Mouse (Mus musculus) CH12.LX (cell line): ENCODE data around the gene Vamp9. TPM values are rescaled to one million over a fixed set of nuclear protein-coding genes. Genes with fewer than 3 reads are reported as not detected.

Experiments used
- DNase-seq: peaks from one replicate; pipeline ENCODE4 v3.0.0-alpha.2; 2013; ENCODE audit errors: extremely low read depth
- H3K27ac ChIP-seq: 2 replicates; pipeline ENCODE4 v1.5.1; 2012; ENCODE audit warnings: low read depth, mild to moderate bottlenecking, control low read depth, moderate library complexity; ENCODE audit not compliant: insufficient read depth
- H3K27me3 ChIP-seq: replicated peaks from 2 replicates; pipeline ENCODE3; 2012; ENCODE audit warnings: inconsistent platforms
- H3K36me3 ChIP-seq, 2 experiments: replicated peaks in 1 of 2; 2 replicates each; pipeline versions ENCODE3 to v1.6.1; 2012; ENCODE audit warnings: inconsistent platforms in 1 of 2, low read length in 1 of 2, mild to moderate bottlenecking in 1 of 2, mixed read lengths in 1 of 2, moderate library complexity in 1 of 2; ENCODE audit not compliant: control insufficient read depth in 1 of 2, insufficient read depth in 1 of 2
- H3K4me1 ChIP-seq, 2 experiments: 2 replicates each; pipeline ENCODE4 v1.6.1; 2012; ENCODE audit warnings: inconsistent platforms in 1 of 2, moderate library complexity in 1 of 2; ENCODE audit not compliant: insufficient read depth in 2 of 2, control insufficient read depth in 1 of 2
- H3K4me2 ChIP-seq: 2 replicates; pipeline ENCODE4 v1.6.1; 2012; ENCODE audit warnings: low read depth, mild to moderate bottlenecking, control low read depth; ENCODE audit not compliant: poor library complexity, insufficient read depth, severe bottlenecking
- H3K4me3 ChIP-seq, 3 experiments: fragments of 150-350 bp in 1 of 3; sonication (generic) in 1 of 3; replicated peaks in 1 of 3; 2 replicates each; pipeline versions ENCODE3 to v1.5.1; 2011 to 2012; ENCODE audit warnings: low read depth in 2 of 3, low read length in 2 of 3, mild to moderate bottlenecking in 2 of 3, moderate library complexity in 2 of 3, control low read depth in 1 of 3, improper control_type of control experiment in 1 of 3, inconsistent platforms in 1 of 3, mixed read lengths in 1 of 3; ENCODE audit not compliant: poor library complexity in 1 of 3
- H3K79me2 ChIP-seq: replicated peaks from 2 replicates; pipeline ENCODE4 v1.6.1; 2012; ENCODE audit warnings: mild to moderate bottlenecking, moderate library complexity; ENCODE audit not compliant: control insufficient read depth, poor library complexity, insufficient read depth, severe bottlenecking; ENCODE audit errors: extremely low read depth
- H3K9ac ChIP-seq: 2 replicates; pipeline ENCODE4 v1.6.1; 2012; ENCODE audit warnings: low read depth, mild to moderate bottlenecking, control low read depth, moderate library complexity; ENCODE audit not compliant: insufficient read depth
- H3K9me3 ChIP-seq: replicated peaks from 2 replicates; pipeline ENCODE3; 2012; ENCODE audit warnings: low read length, inconsistent platforms, mixed read lengths
- BHLHE40 ChIP-seq: IDR thresholded peaks from 2 replicates; pipeline ENCODE4 v1.6.1; 2011; ENCODE audit warnings: mild to moderate bottlenecking, low read depth, low read length, improper control_type of control experiment
- CHD2 ChIP-seq: IDR thresholded peaks from 2 replicates; pipeline ENCODE4 v1.6.1; 2011; ENCODE audit warnings: low read length, improper control_type of control experiment
- ELF1 ChIP-seq: IDR thresholded peaks from 2 replicates; pipeline ENCODE4 v1.6.1; 2014; ENCODE audit warnings: low read depth, mild to moderate bottlenecking, inconsistent platforms, low read length, improper control_type of control experiment
- EP300 ChIP-seq: IDR thresholded peaks from 2 replicates; pipeline ENCODE4 v1.6.1; 2011; ENCODE audit warnings: low read length, improper control_type of control experiment
- ETS1 ChIP-seq: conservative IDR thresholded peaks from 2 replicates; pipeline ENCODE4 v1.6.1; 2012; ENCODE audit warnings: low read depth, mild to moderate bottlenecking, inconsistent platforms, low read length, improper control_type of control experiment, moderate library complexity
- GABPA ChIP-seq: IDR thresholded peaks from 2 replicates; pipeline ENCODE4 v1.6.1; 2012; ENCODE audit warnings: low read depth, low read length, improper control_type of control experiment, inconsistent platforms; ENCODE audit not compliant: insufficient replicate concordance
- HCFC1 ChIP-seq: IDR thresholded peaks from 2 replicates; pipeline ENCODE4 v1.6.1; 2012; ENCODE audit warnings: low read depth, mild to moderate bottlenecking, inconsistent platforms, low read length, improper control_type of control experiment
- IRF4 ChIP-seq: IDR thresholded peaks from 2 replicates; pipeline ENCODE4 v1.6.1; 2014; ENCODE audit warnings: low read depth, mild to moderate bottlenecking, inconsistent platforms, low read length, improper control_type of control experiment
- JUN ChIP-seq: IDR thresholded peaks from 2 replicates; pipeline ENCODE4 v1.6.1; 2011; ENCODE audit warnings: low read depth, mild to moderate bottlenecking, low read length, improper control_type of control experiment, moderate library complexity; ENCODE audit not compliant: insufficient read depth
- MAFK ChIP-seq: IDR thresholded peaks from 2 replicates; pipeline ENCODE4 v1.6.1; 2011; ENCODE audit warnings: low read length, improper control_type of control experiment; ENCODE audit not compliant: insufficient replicate concordance
- MAZ ChIP-seq: IDR thresholded peaks from 2 replicates; pipeline ENCODE4 v1.6.1; 2012; ENCODE audit warnings: low read depth, mild to moderate bottlenecking, inconsistent platforms, low read length, improper control_type of control experiment, moderate library complexity
- MEF2A ChIP-seq: IDR thresholded peaks from 2 replicates; pipeline ENCODE4 v1.6.1; 2014; ENCODE audit warnings: low read depth, mild to moderate bottlenecking, inconsistent platforms, low read length, improper control_type of control experiment, borderline replicate concordance
- MXI1 ChIP-seq: IDR thresholded peaks from 2 replicates; pipeline ENCODE4 v1.6.1; 2011; ENCODE audit warnings: mild to moderate bottlenecking, low read depth, low read length, improper control_type of control experiment
- NRF1 ChIP-seq: IDR thresholded peaks from 2 replicates; pipeline ENCODE4 v1.6.1; 2014; ENCODE audit warnings: low read depth, mild to moderate bottlenecking, inconsistent platforms, low read length, improper control_type of control experiment, moderate library complexity
- POLR2AphosphoS2 ChIP-seq: IDR thresholded peaks from 2 replicates; pipeline ENCODE4 v1.6.1; 2011; ENCODE audit warnings: low read depth, low read length, improper control_type of control experiment
- RAD21 ChIP-seq: IDR thresholded peaks from 2 replicates; pipeline ENCODE4 v1.6.1; 2011; ENCODE audit warnings: low read depth, mild to moderate bottlenecking, low read length, improper control_type of control experiment, moderate library complexity
- RCOR1 ChIP-seq: conservative IDR thresholded peaks from 2 replicates; pipeline ENCODE4 v1.6.1; 2012; ENCODE audit warnings: low read depth, mild to moderate bottlenecking, inconsistent platforms, low read length, improper control_type of control experiment
- SIN3A ChIP-seq: IDR thresholded peaks from 2 replicates; pipeline ENCODE4 v1.6.1; 2012; ENCODE audit warnings: low read length, improper control_type of control experiment, inconsistent platforms
- TBP ChIP-seq: conservative IDR thresholded peaks from 2 replicates; pipeline ENCODE4 v1.6.1; 2011; ENCODE audit warnings: low read depth, low read length, improper control_type of control experiment
- TCF12 ChIP-seq: IDR thresholded peaks from 2 replicates; pipeline ENCODE4 v1.6.1; 2014; ENCODE audit warnings: low read depth, mild to moderate bottlenecking, inconsistent platforms, low read length, improper control_type of control experiment
- USF1 ChIP-seq: IDR thresholded peaks from 2 replicates; pipeline ENCODE4 v1.6.1; 2014; ENCODE audit warnings: low read depth, mild to moderate bottlenecking, inconsistent platforms, low read length, improper control_type of control experiment
- USF2 ChIP-seq: conservative IDR thresholded peaks from 2 replicates; pipeline ENCODE4 v1.6.1; 2011; ENCODE audit warnings: low read depth, low read length, improper control_type of control experiment
- ZC3H11A ChIP-seq: IDR thresholded peaks from 2 replicates; pipeline ENCODE4 v1.6.1; 2012; ENCODE audit warnings: low read depth, mild to moderate bottlenecking, inconsistent platforms, low read length, improper control_type of control experiment
- ZMIZ1 ChIP-seq: IDR thresholded peaks from 2 replicates; pipeline ENCODE4 v1.6.1; 2012; ENCODE audit warnings: low read depth, mild to moderate bottlenecking, inconsistent platforms, low read length, improper control_type of control experiment
- dilution Hi-C: fragments of 300-500 bp; cut with MboI; formaldehyde crosslinking; loops from 2 replicates; pipeline ENCODE4 v1.14.3; 2020; ENCODE audit warnings: low sequenced_read_pairs; ENCODE audit not compliant: extremely low pct_unique_long_range_greater_than_20kb, extremely low pct_ligation_motif_present
- in situ Hi-C: fragments of 300-500 bp; cut with MboI; formaldehyde crosslinking; loops from 3 replicates; pipeline ENCODE4 v1.14.3; 2019; ENCODE audit warnings: low sequenced_read_pairs, low pct_ligation_motif_present, low pct_unique_long_range_greater_than_20kb, mixed read lengths
- polyA plus RNA-seq: library from polyadenylated mRNA; unstranded; fragments of >175 nt; gene quantifications from 2 replicates; pipeline ENCODE4 v1.2.1, GENCODE M21; 2012; ENCODE audit warnings: low read depth; ENCODE audit not compliant: insufficient read length
- total RNA-seq, 2 experiments: library from RNA; depleted of rRNA; stranded (reverse); fragments of 300-350 nt in 1 of 2; fragments of >200 nt in 1 of 2; gene quantifications; 2 replicates each; pipeline ENCODE4 v1.2.3; 2012 to 2014

Vamp9 gene
- total and polyA plus RNA-seq, 3 experiments = not detected

DNA sequence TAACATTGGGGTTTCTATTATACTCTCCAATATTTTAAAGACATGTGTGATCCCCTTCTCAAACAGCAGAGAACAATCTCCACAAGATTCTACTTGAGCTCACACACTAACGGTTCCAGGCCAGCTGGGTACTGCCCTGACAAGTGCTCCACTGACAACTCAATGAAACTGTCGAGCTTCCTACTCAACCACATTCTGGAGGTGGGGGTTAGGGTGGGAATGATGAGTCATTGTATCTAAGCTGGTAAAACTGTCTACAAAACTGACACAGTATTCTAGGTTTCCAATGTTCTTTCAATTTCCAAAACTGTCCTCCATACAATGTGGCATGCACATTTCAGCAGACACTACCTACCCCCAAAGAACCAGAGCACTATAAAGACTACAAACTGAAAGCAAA lies 67.9 kb downstream of the Vamp9 start:
- DNase-seq = peak; percentile 35
- Histone ChIP-seq H3K79me2 (peaks cover 81% of the 10 kb centered on the region), H3K36me3 (peaks cover 16 to 47% of the 10 kb centered on the region in 2 experiments), H3K4me1 (peaks cover 6 to 36% of the 10 kb centered on the region in 2 experiments; a peak in 3 of 4 replicates), H3K9ac (peak overlapping the region; percentile 39; the same call in 1 of the 2 replicates), H3K4me3 (no peak overlapping the region), H3K27ac (peak overlapping the region; percentile 17; the same call in 1 of the 2 replicates), H3K4me2 (peak overlapping the region; percentile 88), H3K9me3 (no peaks in the 10 kb centered on the region), H3K27me3 (no peaks in the 10 kb centered on the region)
- dilution Hi-C loops = no loop called here
- no peak for TF ChIP-seq EP300
- TF ChIP-seq ETS1 = no peak
- TF ChIP-seq CHD2 = no peak
- no peak for TF ChIP-seq HCFC1
- no peak for TF ChIP-seq IRF4
- TF ChIP-seq MXI1 = no peak
- TF ChIP-seq USF1 = no peak
- TF ChIP-seq MAZ = no peak
- TF ChIP-seq NRF1 = no peak
- in situ Hi-C loops = no loop called here

DNA sequence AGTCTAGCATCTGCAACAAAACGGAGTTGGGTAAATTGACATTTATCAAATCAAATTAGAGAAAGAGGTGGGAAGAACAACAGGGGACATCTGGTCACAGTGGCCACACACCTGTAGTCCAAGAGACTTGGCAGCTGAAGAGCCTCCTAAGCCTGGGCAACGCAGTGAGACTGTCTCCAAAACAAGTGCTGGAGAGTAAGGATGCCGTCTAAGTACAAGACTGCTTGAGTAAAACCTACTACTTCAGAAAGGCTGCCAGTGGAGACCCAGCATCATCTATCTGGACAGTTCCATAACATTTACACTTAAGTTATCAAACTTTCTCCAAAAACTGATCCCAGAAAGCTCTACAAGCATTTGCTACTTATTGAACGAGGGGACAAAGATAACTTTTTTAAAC lies 69.0 kb downstream of the Vamp9 start:
- H3K27ac ChIP-seq = no peak overlapping the region
- H3K9me3 ChIP-seq = no peaks in the 10 kb centered on the region
- H3K27me3 ChIP-seq = no peaks in the 10 kb centered on the region
- TF ChIP-seq MXI1 (no peak), POLR2AphosphoS2 (no peak), ZMIZ1 (no peak), TCF12 (no peak), USF1 (no peak), GABPA (no peak), IRF4 (no peak), ZC3H11A (no peak), USF2 (no peak), SIN3A (no peak), BHLHE40 (no peak), ETS1 (no peak), ELF1 (no peak), TBP (no peak), JUN (no peak), MEF2A (no peak), RCOR1 (no peak), HCFC1 (no peak), MAFK (no peak), RAD21 (no peak)
- peaks cover 73% of the 10 kb centered on the region for H3K79me2 ChIP-seq
- dilution Hi-C loops = no loop called here
- H3K9ac ChIP-seq = peak overlapping the region; percentile 39; the same call in 1 of the 2 replicates
- peak overlapping the region; percentile 94 for H3K4me2 ChIP-seq
- H3K4me3 ChIP-seq = peak overlapping the region in 2 of 3 experiments; percentile 15 to 23
- peaks cover 6 to 31% of the 10 kb centered on the region in 2 experiments; a peak in 3 of 4 replicates for H3K4me1 ChIP-seq
- H3K36me3 ChIP-seq = peaks cover 13 to 39% of the 10 kb centered on the region in 2 experiments
- in situ Hi-C loops = no loop called here
- no peak for DNase-seq
